Mouse (Mus musculus) heart, adult 2 months (tissue): ENCODE measurements around the gene Zfp618. TPM values are rescaled to one million over a fixed set of nuclear protein-coding genes. Genes with fewer than 3 reads are reported as not detected.

Experiments used
- DNase-seq, 2 experiments: peaks; one replicate each; pipeline ENCODE4 v3.0.0; 2021
- H3K27ac ChIP-seq: fragments of 200-600 bp; 2 replicates; pipeline ENCODE4 v1.8.1; 2022
- H3K27me3 ChIP-seq: fragments of 200-500 bp; 2 replicates; pipeline ENCODE4 v1.6.1; 2012; ENCODE audit warnings: mild to moderate bottlenecking, low read length, inconsistent platforms, mixed read lengths; ENCODE audit not compliant: control insufficient read depth, insufficient read depth
- H3K36me3 ChIP-seq: fragments of 200-500 bp; 2 replicates; pipeline ENCODE4 v1.6.1; 2012; ENCODE audit warnings: low read length, inconsistent platforms; ENCODE audit not compliant: control insufficient read depth, insufficient read depth
- H3K4me1 ChIP-seq: fragments of 200-500 bp; 2 replicates; pipeline ENCODE4 v1.6.1; 2011; ENCODE audit warnings: low read length; ENCODE audit not compliant: control insufficient read depth, insufficient read depth
- H3K4me3 ChIP-seq: fragments of 200-600 bp; 2 replicates; pipeline ENCODE4 v1.8.1; 2022
- H3K79me2 ChIP-seq: fragments of 200-500 bp; replicated peaks from 2 replicates; pipeline ENCODE4 v1.6.1; 2012; ENCODE audit warnings: mild to moderate bottlenecking, inconsistent platforms, low read length, moderate library complexity, mixed read lengths; ENCODE audit not compliant: control insufficient read depth, insufficient read depth
- H3K9ac ChIP-seq: fragments of 200-500 bp; 2 replicates; pipeline ENCODE4 v1.6.1; 2012; ENCODE audit warnings: low read depth, mild to moderate bottlenecking, control low read depth, inconsistent platforms, low read length, mixed read lengths
- CTCF ChIP-seq: fragments of 200-600 bp; IDR thresholded peaks from 2 replicates; pipeline ENCODE4 v1.8.1; 2022; ENCODE audit warnings: antibody characterized with exemption, mild to moderate bottlenecking, moderate library complexity
- EP300 ChIP-seq: fragments of 200-500 bp; IDR thresholded peaks from 2 replicates; pipeline ENCODE4 v1.6.1; 2011; ENCODE audit warnings: low read depth, low read length, control low read depth; ENCODE audit not compliant: insufficient read depth
- POLR2A ChIP-seq: fragments of 200-500 bp; IDR thresholded peaks from 2 replicates; pipeline ENCODE4 v1.6.1; 2011; ENCODE audit warnings: mild to moderate bottlenecking, low read depth, low read length, control low read depth; ENCODE audit not compliant: insufficient read depth
- WGBS: fragments of 180-500 bp; shearing (Covaris S2); methylation state at CpG from one replicate; pipeline ENCODE4 v1.1.7; 2018; 5-methylcytosine and 5-hydroxymethylcytosine counted together
- intact Hi-C: fragments of 180-260 bp; cut with DNase I; formaldehyde crosslinking; loops from one replicate; pipeline ENCODE4 v1.15.1; 2025
- polyA plus RNA-seq: library from polyadenylated mRNA; depleted of rRNA; stranded (reverse); fragments of >200 nt; gene quantifications from 2 replicates; pipeline ENCODE4 v1.2.3, GENCODE M21; 2012
- total RNA-seq, 2 experiments: library from RNA; stranded (reverse); gene quantifications; 2 replicates each; pipeline ENCODE4 v1.2.3; 2021

The Zfp618 gene
- total and polyA plus RNA-seq, 3 experiments: 0.25 to 2.2 (median 0.37) TPM

DNA sequence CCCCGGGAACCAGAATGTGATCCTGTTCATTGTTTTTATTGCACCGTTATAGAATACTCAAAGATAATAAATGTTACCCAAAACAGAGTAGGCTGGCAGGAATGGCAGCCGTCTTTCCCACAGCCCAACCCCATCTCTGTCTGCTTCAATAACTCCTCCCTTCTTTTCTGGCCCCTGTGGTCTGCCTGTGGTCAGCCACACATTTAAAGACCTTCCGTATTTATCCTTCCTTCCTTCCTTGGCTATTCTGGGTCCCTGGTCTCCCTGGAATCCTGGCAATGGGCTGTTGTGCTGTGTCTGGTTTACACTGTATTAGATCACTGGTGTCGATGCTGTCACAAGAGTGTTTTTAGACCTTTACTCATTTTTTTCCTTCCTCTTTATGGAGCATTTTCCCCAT is 125.8 kb downstream of the Zfp618 start:
- no peak for TF ChIP-seq EP300
- no peak for TF ChIP-seq POLR2A
- no peak overlapping the region for H3K9ac ChIP-seq
- WGBS: 53% methylated on average over 5 of the region's 5 CpGs
- intact Hi-C loops: no loop called here
- H3K27me3 ChIP-seq: no peaks in the 10 kb centered on the region
- no peak for DNase-seq
- no peaks in the 10 kb centered on the region for H3K36me3 ChIP-seq
- H3K79me2 ChIP-seq: no peaks in the 10 kb centered on the region
- peaks cover 2% of the 10 kb centered on the region; the same call in 1 of the 2 replicates for H3K4me1 ChIP-seq
- H3K4me3 ChIP-seq: no peak overlapping the region
- H3K27ac ChIP-seq: no peak overlapping the region

DNA sequence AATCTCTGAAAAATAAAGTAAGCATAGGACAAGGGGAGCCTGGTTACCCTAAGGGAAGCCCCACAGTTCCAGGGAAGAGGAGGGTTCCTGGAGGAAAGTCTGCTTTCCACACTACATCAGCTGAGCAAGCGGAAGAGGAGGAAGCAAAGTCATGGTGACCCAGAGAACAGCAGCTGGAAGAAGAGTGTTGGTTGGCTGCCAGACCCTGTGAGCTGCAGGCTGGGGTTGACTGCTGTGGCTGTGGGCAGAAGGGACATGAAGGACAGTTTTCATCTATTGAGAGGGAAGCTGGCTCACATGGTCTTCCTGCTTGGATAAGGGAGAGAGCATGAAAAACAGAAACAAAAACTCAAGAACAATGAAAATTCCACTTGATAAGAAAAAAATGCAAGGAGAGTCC is 132.2 kb downstream of the Zfp618 start:
- intact Hi-C loops: no loop called here
- Histone ChIP-seq H3K4me3 (no peak overlapping the region), H3K27ac (no peak overlapping the region), H3K27me3 (no peaks in the 10 kb centered on the region), H3K9ac (no peak overlapping the region), H3K79me2 (no peaks in the 10 kb centered on the region), H3K4me1 (peaks cover 2% of the 10 kb centered on the region; the same call in 1 of the 2 replicates), H3K36me3 (no peaks in the 10 kb centered on the region)
- peak; percentile 41 to 48 for DNase-seq
- TF ChIP-seq EP300 (no peak), CTCF (no peak), POLR2A (no peak)
- WGBS: 15% methylated on average over 1 of the region's 1 CpGs

DNA sequence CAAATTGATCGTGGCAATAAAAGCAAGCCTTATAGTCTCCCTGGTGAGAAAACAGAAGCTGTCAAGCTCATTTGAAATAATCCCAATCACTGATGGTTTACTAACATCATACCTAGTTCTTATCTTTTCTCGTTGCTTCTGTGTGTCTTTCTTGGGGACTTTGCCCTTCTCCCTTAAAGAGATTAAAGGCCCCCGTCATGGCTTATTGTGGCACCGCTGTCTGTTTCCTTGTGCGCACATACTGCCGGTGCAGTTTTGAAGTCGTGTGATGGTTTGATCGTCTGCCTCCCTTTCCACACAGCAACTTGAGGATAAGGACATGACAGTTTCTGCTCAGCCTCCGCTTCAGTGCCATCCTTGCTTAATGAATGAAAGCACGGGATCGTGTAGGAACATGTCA is 135.1 kb downstream of the Zfp618 start:
- Histone ChIP-seq H3K79me2 (no peaks in the 10 kb centered on the region), H3K9ac (no peak overlapping the region), H3K4me1 (no peaks in the 10 kb centered on the region; the same call in 1 of the 2 replicates), H3K27ac (no peak overlapping the region), H3K36me3 (no peaks in the 10 kb centered on the region), H3K27me3 (no peaks in the 10 kb centered on the region), H3K4me3 (no peak overlapping the region)
- TF ChIP-seq EP300 (no peak), CTCF (no peak), POLR2A (no peak)
- WGBS: 93% methylated on average over 11 of the region's 11 CpGs
- no peak for DNase-seq
- intact Hi-C loops: no loop called here

DNA sequence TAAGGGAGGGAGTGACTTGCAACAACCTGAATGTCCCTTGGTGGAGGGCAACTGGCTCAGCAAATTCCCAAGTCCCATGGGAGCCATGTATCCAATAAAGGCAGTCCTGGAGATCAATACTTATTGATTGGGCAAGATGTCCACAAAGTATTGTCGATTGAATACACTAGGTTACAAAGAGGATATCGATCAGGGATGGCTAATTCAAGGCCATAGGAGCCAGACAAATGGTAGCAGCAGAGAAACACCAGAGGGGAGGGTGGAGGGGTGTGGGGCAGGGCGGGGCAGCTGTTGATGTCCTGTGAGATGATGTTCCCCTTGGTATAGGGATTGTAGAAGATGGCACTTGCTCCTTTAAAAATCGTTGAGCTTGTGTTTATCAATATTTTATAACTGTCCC is 136.7 kb downstream of the Zfp618 start:
- Histone ChIP-seq H3K79me2 (no peaks in the 10 kb centered on the region), H3K4me3 (no peak overlapping the region), H3K27me3 (no peaks in the 10 kb centered on the region), H3K27ac (no peak overlapping the region), H3K4me1 (no peaks in the 10 kb centered on the region; the same call in 1 of the 2 replicates), H3K9ac (no peak overlapping the region), H3K36me3 (no peaks in the 10 kb centered on the region)
- intact Hi-C loops: no loop called here
- 92% methylated on average over 4 of the region's 4 CpGs for WGBS
- no peak for DNase-seq
- TF ChIP-seq POLR2A (no peak), EP300 (no peak), CTCF (no peak)

DNA sequence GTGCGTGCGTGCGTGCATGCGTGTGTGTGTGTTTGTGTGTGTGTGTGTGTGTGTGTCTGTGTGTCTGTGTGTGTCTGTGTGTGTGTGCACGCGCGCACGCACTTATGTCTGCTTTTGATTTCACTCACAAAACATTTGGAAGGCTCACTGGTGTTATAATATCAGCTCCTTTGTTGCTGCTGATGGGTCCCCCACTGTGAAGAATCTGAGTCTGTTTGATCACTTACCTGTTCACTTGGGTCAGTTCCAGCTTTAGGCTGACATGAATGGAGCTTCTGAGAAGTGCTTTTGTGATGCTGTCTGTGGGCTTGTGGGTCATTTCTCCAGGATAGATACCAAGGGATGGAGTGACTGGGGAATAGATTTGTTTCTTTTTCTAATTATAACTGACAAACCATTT is 140.3 kb downstream of the Zfp618 start:
- no peaks in the 10 kb centered on the region for H3K79me2 ChIP-seq
- no peak overlapping the region for H3K4me3 ChIP-seq
- no peaks in the 10 kb centered on the region for H3K4me1 ChIP-seq
- H3K36me3 ChIP-seq: no peaks in the 10 kb centered on the region
- no peak overlapping the region for H3K9ac ChIP-seq
- H3K27ac ChIP-seq: no peak overlapping the region
- 96% methylated on average over 8 of the region's 8 CpGs for WGBS
- no peaks in the 10 kb centered on the region for H3K27me3 ChIP-seq
- intact Hi-C loops: no loop called here
- TF ChIP-seq CTCF: no peak
- TF ChIP-seq POLR2A: no peak
- TF ChIP-seq EP300: no peak
- DNase-seq: no peak

DNA sequence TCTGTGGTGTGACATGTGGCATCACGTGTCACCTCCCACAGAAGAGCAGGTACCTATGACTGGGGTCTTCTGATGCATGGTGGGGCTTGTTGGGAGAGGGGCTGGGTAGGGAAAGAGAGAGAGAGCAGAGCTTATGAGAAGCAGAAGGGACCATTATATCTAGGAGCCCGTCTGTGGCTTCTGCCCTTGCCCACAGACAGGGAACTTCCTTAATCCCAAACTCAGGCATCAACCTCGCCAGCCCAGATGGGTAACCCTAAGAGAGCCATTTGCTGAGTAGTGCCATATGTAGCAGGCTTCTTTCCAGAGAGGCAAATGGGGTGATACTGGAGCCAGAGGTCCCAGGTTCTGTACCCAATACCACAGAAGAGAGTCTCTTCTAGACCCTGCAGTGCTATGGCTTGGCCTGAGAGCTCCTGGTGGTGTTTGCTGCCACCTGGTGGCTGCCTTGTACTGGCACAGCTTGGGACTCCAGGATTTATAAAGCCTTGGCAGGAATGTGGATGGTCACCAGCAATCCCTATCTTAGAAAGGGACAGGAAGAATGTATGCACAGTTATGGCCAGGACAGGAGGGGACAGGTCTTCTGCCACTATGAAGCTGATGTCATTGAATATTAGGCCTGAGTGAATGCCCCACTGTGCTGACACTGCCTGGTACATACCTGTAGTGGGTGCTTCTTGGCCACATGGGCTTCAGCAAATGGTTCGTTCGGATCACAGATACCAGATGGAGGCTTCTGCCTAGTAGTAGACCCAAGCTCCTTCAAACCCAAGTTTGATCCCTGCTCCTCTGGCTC is 153.5 kb downstream of the Zfp618 start:
- Histone ChIP-seq H3K4me3 (no peak overlapping the region), H3K27me3 (no peaks in the 10 kb centered on the region), H3K36me3 (no peaks in the 10 kb centered on the region), H3K9ac (no peak overlapping the region), H3K4me1 (no peaks in the 10 kb centered on the region), H3K79me2 (no peaks in the 10 kb centered on the region), H3K27ac (no peak overlapping the region)
- peak; percentile 75 to 84 for DNase-seq
- TF ChIP-seq POLR2A (no peak), CTCF (peak; percentile 99), EP300 (peak; percentile 76; the same call in 1 of the 2 replicates)
- intact Hi-C loops: loop anchor here (1.0 to 2.0 kb wide), 4 partner anchors 174 to 339 kb away; no protein-coding TSS in a partner anchor
- WGBS: 92% methylated on average over 5 of the region's 5 CpGs
